Mouse (Mus musculus) CH12.LX (cell line): ENCODE data around the gene Arl15. TPM values are rescaled to one million over a fixed set of nuclear protein-coding genes. Genes with fewer than 3 reads are reported as not detected.

ENCODE experiments used
- DNase-seq: peaks from one replicate; pipeline ENCODE4 v3.0.0-alpha.2; 2013; ENCODE audit errors: extremely low read depth
- H3K27ac ChIP-seq: 2 replicates; pipeline ENCODE4 v1.5.1; 2012; ENCODE audit warnings: low read depth, mild to moderate bottlenecking, control low read depth, moderate library complexity; ENCODE audit not compliant: insufficient read depth
- H3K27me3 ChIP-seq: replicated peaks from 2 replicates; pipeline ENCODE3; 2012; ENCODE audit warnings: inconsistent platforms
- H3K36me3 ChIP-seq, 2 experiments: replicated peaks in 1 of 2; 2 replicates each; pipeline versions ENCODE3 to v1.6.1; 2012; ENCODE audit warnings: inconsistent platforms in 1 of 2, low read length in 1 of 2, mild to moderate bottlenecking in 1 of 2, mixed read lengths in 1 of 2, moderate library complexity in 1 of 2; ENCODE audit not compliant: control insufficient read depth in 1 of 2, insufficient read depth in 1 of 2
- H3K4me1 ChIP-seq, 2 experiments: 2 replicates each; pipeline ENCODE4 v1.6.1; 2012; ENCODE audit warnings: inconsistent platforms in 1 of 2, moderate library complexity in 1 of 2; ENCODE audit not compliant: insufficient read depth in 2 of 2, control insufficient read depth in 1 of 2
- H3K4me2 ChIP-seq: 2 replicates; pipeline ENCODE4 v1.6.1; 2012; ENCODE audit warnings: low read depth, mild to moderate bottlenecking, control low read depth; ENCODE audit not compliant: poor library complexity, insufficient read depth, severe bottlenecking
- H3K4me3 ChIP-seq, 3 experiments: fragments of 150-350 bp in 1 of 3; sonication (generic) in 1 of 3; replicated peaks in 1 of 3; 2 replicates each; pipeline versions ENCODE3 to v1.5.1; 2011 to 2012; ENCODE audit warnings: low read depth in 2 of 3, low read length in 2 of 3, mild to moderate bottlenecking in 2 of 3, moderate library complexity in 2 of 3, control low read depth in 1 of 3, improper control_type of control experiment in 1 of 3, inconsistent platforms in 1 of 3, mixed read lengths in 1 of 3; ENCODE audit not compliant: poor library complexity in 1 of 3
- H3K79me2 ChIP-seq: replicated peaks from 2 replicates; pipeline ENCODE4 v1.6.1; 2012; ENCODE audit warnings: mild to moderate bottlenecking, moderate library complexity; ENCODE audit not compliant: control insufficient read depth, poor library complexity, insufficient read depth, severe bottlenecking; ENCODE audit errors: extremely low read depth
- H3K9ac ChIP-seq: 2 replicates; pipeline ENCODE4 v1.6.1; 2012; ENCODE audit warnings: low read depth, mild to moderate bottlenecking, control low read depth, moderate library complexity; ENCODE audit not compliant: insufficient read depth
- H3K9me3 ChIP-seq: replicated peaks from 2 replicates; pipeline ENCODE3; 2012; ENCODE audit warnings: low read length, inconsistent platforms, mixed read lengths
- CHD2 ChIP-seq: IDR thresholded peaks from 2 replicates; pipeline ENCODE4 v1.6.1; 2011; ENCODE audit warnings: low read length, improper control_type of control experiment
- ETS1 ChIP-seq: conservative IDR thresholded peaks from 2 replicates; pipeline ENCODE4 v1.6.1; 2012; ENCODE audit warnings: low read depth, mild to moderate bottlenecking, inconsistent platforms, low read length, improper control_type of control experiment, moderate library complexity
- GABPA ChIP-seq: IDR thresholded peaks from 2 replicates; pipeline ENCODE4 v1.6.1; 2012; ENCODE audit warnings: low read depth, low read length, improper control_type of control experiment, inconsistent platforms; ENCODE audit not compliant: insufficient replicate concordance
- HCFC1 ChIP-seq: IDR thresholded peaks from 2 replicates; pipeline ENCODE4 v1.6.1; 2012; ENCODE audit warnings: low read depth, mild to moderate bottlenecking, inconsistent platforms, low read length, improper control_type of control experiment
- JUN ChIP-seq: IDR thresholded peaks from 2 replicates; pipeline ENCODE4 v1.6.1; 2011; ENCODE audit warnings: low read depth, mild to moderate bottlenecking, low read length, improper control_type of control experiment, moderate library complexity; ENCODE audit not compliant: insufficient read depth
- MAFK ChIP-seq: IDR thresholded peaks from 2 replicates; pipeline ENCODE4 v1.6.1; 2011; ENCODE audit warnings: low read length, improper control_type of control experiment; ENCODE audit not compliant: insufficient replicate concordance
- MXI1 ChIP-seq: IDR thresholded peaks from 2 replicates; pipeline ENCODE4 v1.6.1; 2011; ENCODE audit warnings: mild to moderate bottlenecking, low read depth, low read length, improper control_type of control experiment
- MYC ChIP-seq: IDR thresholded peaks from 2 replicates; pipeline ENCODE4 v1.6.1; 2011; ENCODE audit warnings: low read depth, mild to moderate bottlenecking, improper control_type of control experiment, low read length
- SMC3 ChIP-seq: IDR thresholded peaks from 2 replicates; pipeline ENCODE4 v1.6.1; 2011; ENCODE audit warnings: low read depth, low read length, improper control_type of control experiment
- TCF12 ChIP-seq: IDR thresholded peaks from 2 replicates; pipeline ENCODE4 v1.6.1; 2014; ENCODE audit warnings: low read depth, mild to moderate bottlenecking, inconsistent platforms, low read length, improper control_type of control experiment
- ZKSCAN1 ChIP-seq: IDR thresholded peaks from 2 replicates; pipeline ENCODE4 v1.6.1; 2012; ENCODE audit warnings: low read depth, inconsistent platforms, low read length, improper control_type of control experiment, borderline replicate concordance
- ZNF384 ChIP-seq: IDR thresholded peaks from 2 replicates; pipeline ENCODE4 v1.6.1; 2012; ENCODE audit warnings: low read depth, low read length, improper control_type of control experiment, inconsistent platforms
- dilution Hi-C: fragments of 300-500 bp; cut with MboI; formaldehyde crosslinking; loops from 2 replicates; pipeline ENCODE4 v1.14.3; 2020; ENCODE audit warnings: low sequenced_read_pairs; ENCODE audit not compliant: extremely low pct_unique_long_range_greater_than_20kb, extremely low pct_ligation_motif_present
- in situ Hi-C: fragments of 300-500 bp; cut with MboI; formaldehyde crosslinking; loops from 3 replicates; pipeline ENCODE4 v1.14.3; 2019; ENCODE audit warnings: low sequenced_read_pairs, low pct_ligation_motif_present, low pct_unique_long_range_greater_than_20kb, mixed read lengths
- polyA plus RNA-seq: library from polyadenylated mRNA; unstranded; fragments of >175 nt; gene quantifications from 2 replicates; pipeline ENCODE4 v1.2.1, GENCODE M21; 2012; ENCODE audit warnings: low read depth; ENCODE audit not compliant: insufficient read length
- total RNA-seq, 2 experiments: library from RNA; depleted of rRNA; stranded (reverse); fragments of 300-350 nt in 1 of 2; fragments of >200 nt in 1 of 2; gene quantifications; 2 replicates each; pipeline ENCODE4 v1.2.3; 2012 to 2014

Arl15 gene
- total and polyA plus RNA-seq, 3 experiments: 2.2 to 5.2 (median 4.8) TPM

- in situ Hi-C loops: no loop called here
- H3K27me3 ChIP-seq: no peaks in the 10 kb centered on the region
- TF ChIP-seq HCFC1 (no peak), CHD2 (no peak), MAFK (no peak), ZNF384 (no peak), GABPA (no peak), ZKSCAN1 (no peak), SMC3 (no peak)
- no peak overlapping the region for H3K27ac ChIP-seq
- H3K4me2 ChIP-seq: no peak overlapping the region
- dilution Hi-C loops: no loop called here
- no peaks in the 10 kb centered on the region for H3K4me1 ChIP-seq
- no peak for DNase-seq
- no peaks in the 10 kb centered on the region for H3K9me3 ChIP-seq
- no peak overlapping the region for H3K4me3 ChIP-seq
- H3K9ac ChIP-seq: no peak overlapping the region
- no peaks in the 10 kb centered on the region for H3K79me2 ChIP-seq
- H3K36me3 ChIP-seq: peaks cover 0 to 6% of the 10 kb centered on the region in 2 experiments
Observed at GRCm38 (mm10) chr13:114048071-114048470, 253.8 kb downstream of the Arl15 start.

- no peak overlapping the region for H3K4me2 ChIP-seq
- dilution Hi-C loops (no loop called here), in situ Hi-C loops (no loop called here)
- no peak for DNase-seq
- no peak overlapping the region for H3K27ac ChIP-seq
- H3K4me1 ChIP-seq: no peaks in the 10 kb centered on the region
- no peaks in the 10 kb centered on the region for H3K79me2 ChIP-seq
- H3K9ac ChIP-seq: no peak overlapping the region
- H3K9me3 ChIP-seq: no peaks in the 10 kb centered on the region
- peaks cover 0 to 6% of the 10 kb centered on the region in 2 experiments for H3K36me3 ChIP-seq
- H3K4me3 ChIP-seq: no peak overlapping the region
- H3K27me3 ChIP-seq: no peaks in the 10 kb centered on the region
- TF ChIP-seq JUN (no peak), MYC (no peak), TCF12 (no peak)
- TF ChIP-seq, all 38 proteins: peak for 0
Observed at GRCm38 (mm10) chr13:114048688-114049087, 254.4 kb downstream of the Arl15 start.

- Histone ChIP-seq H3K4me3 (no peak overlapping the region), H3K27me3 (no peaks in the 10 kb centered on the region), H3K4me1 (no peaks in the 10 kb centered on the region), H3K9me3 (no peaks in the 10 kb centered on the region), H3K79me2 (no peaks in the 10 kb centered on the region), H3K36me3 (peaks cover 0 to 6% of the 10 kb centered on the region in 2 experiments), H3K9ac (no peak overlapping the region), H3K27ac (no peak overlapping the region), H3K4me2 (no peak overlapping the region)
- in situ Hi-C loops (no loop called here), dilution Hi-C loops (no loop called here)
- TF ChIP-seq MXI1 (no peak), ETS1 (no peak), HCFC1 (no peak)
- no peak for DNase-seq
Observed at GRCm38 (mm10) chr13:114051151-114051850, 257.0 kb downstream of the Arl15 start.
